Mouse (Mus musculus): ENCODE data around the gene 4933407L21Rik. TPM values are rescaled to one million over a fixed set of nuclear protein-coding genes. Genes with fewer than 3 reads are reported as not detected.

Gene 4933407L21Rik
- polyA plus RNA-seq, 1 experiment from 2014 or later = 0.25 TPM

DNA sequence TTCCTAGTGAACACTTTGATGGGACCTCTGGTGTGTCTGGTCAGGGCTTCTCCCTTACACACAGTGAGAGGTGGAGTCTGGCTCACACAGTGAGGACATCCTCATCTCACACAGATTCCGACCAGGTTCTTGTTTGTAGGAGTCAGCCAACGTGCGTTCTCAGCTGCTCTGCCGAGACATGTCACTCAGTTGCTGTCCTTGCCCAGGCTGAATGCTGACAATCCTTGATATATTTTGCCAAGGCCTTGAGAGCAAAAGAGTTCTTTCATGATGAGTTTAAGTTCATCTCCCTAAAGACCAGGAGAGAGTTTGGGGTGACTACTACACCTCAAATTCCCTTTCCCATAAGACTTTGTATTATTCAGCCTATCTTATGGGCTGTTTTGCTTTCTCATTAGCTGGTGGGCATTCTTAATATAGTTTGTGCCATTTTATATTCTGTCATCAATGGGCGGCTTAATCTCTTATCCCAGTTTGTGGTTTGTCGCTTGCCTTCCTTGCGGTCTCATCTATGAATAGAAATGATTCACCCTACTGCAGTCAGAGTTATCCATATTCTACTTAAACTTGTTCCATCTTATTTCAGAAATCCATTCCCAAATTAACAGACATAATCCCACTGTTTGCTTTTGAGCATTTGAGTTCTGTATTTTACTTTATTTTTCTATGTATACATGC is 15.1 kb upstream of the 4933407L21Rik start:
- ATAC-seq (ENCODE audit: low read depth) = no peak
- no peak overlapping the region for H3K9ac ChIP-seq (ENCODE audit: low read length)
- no peak overlapping the region for H3K4me2 ChIP-seq (ENCODE audit: low read depth, low read length)
- H3K27ac ChIP-seq (ENCODE audit: low read length) = no peak overlapping the region
- H3K4me1 ChIP-seq (replicated peaks; ENCODE audit: control insufficient read depth, insufficient read depth, low read length) = peaks cover 15% of the 10 kb centered on the region
- 85% methylated on average over 7 of the region's 7 CpGs for WGBS
- no peaks in the 10 kb centered on the region for H3K9me3 ChIP-seq (ENCODE audit: control insufficient read depth, low read length)
- 0 out of 2 replicates have a peak, but pooled peaks cover under 1% of the 10 kb centered on the region for H3K36me3 ChIP-seq (ENCODE audit: control insufficient read depth, insufficient read depth, low read length)
- no peaks in the 10 kb centered on the region for H3K27me3 ChIP-seq (ENCODE audit: control insufficient read depth, insufficient read depth, low read depth, low read length)
- H3K4me3 ChIP-seq (ENCODE audit: low read length) = no peak overlapping the region

DNA sequence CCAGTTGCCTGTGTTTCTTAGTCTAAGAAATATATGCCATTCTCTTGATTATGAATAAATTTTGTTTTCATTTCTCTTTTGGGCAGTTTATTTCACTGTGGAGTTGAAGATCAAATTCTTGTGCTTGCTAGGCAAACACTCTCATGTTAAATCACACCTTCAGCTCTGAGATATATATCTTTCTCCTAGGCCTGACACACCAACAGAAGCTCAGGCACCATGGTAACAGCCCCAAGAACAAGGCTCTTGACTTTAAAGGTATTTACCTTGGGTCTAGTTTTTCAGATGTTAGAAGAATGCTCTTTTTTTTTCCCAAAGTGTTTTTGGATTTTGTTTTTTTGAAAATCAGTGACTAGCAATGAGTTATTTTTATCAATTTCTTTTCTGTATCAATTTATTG is 12.4 kb upstream of the 4933407L21Rik start:
- ATAC-seq (ENCODE audit: low read depth) = peak; percentile 70

DNA sequence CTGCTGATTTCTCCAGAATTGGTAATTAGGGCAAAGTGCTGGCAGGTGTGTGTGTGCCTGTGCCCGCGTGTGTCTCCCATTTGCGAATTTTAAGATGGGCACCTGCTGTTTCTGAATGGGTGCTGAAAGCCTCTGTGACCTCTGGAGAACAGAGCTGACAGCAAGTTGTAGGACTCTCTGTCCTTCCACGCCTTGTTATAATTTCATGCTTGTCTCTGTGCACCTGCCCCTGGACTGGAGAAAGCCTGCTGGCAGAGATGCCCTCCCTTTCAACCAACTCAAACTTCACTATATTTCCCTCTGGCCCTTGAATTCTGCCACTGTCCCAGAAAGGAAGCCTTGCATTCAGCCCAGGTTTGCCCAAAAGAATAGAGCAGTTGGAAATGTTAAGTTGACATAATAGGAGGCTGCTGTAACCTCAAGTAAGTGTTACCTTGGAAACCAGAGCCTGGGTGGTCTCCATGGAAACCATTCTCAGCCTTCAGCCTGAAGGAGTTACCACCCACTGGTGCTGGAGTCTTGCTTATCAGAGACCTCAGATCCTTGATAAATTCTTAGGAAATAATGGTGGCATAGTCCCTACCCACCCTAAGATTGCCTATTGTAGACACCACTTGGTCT is 11.3 kb upstream of the 4933407L21Rik start:
- Histone ChIP-seq H3K36me3 (ENCODE audit: control insufficient read depth, insufficient read depth, low read length) (no peaks in the 10 kb centered on the region), H3K9ac (ENCODE audit: low read length) (no peak overlapping the region), H3K27me3 (ENCODE audit: control insufficient read depth, insufficient read depth, low read depth, low read length) (no peaks in the 10 kb centered on the region), H3K4me2 (ENCODE audit: low read depth, low read length) (no peak overlapping the region), H3K4me1 (replicated peaks; ENCODE audit: control insufficient read depth, insufficient read depth, low read length) (peaks cover 5% of the 10 kb centered on the region; the same call in 1 of the 2 replicates), H3K27ac (ENCODE audit: low read length) (no peak overlapping the region), H3K4me3 (ENCODE audit: low read length) (no peak overlapping the region), H3K9me3 (ENCODE audit: control insufficient read depth, low read length) (no peaks in the 10 kb centered on the region)
- WGBS = 51% methylated on average over 4 of the region's 4 CpGs
- peak; percentile 60; the same call in 1 of the 2 replicates for ATAC-seq (ENCODE audit: low read depth)

More for the DNA sequence above, 12.4 kb upstream of the 4933407L21Rik start:
- Histone ChIP-seq H3K4me1 (replicated peaks; ENCODE audit: control insufficient read depth, insufficient read depth, low read length) (0 out of 2 replicates have a peak, but pooled peaks cover 3% of the 10 kb centered on the region), H3K4me2 (ENCODE audit: low read depth, low read length) (no peak overlapping the region), H3K9ac (ENCODE audit: low read length) (no peak overlapping the region), H3K27me3 (ENCODE audit: control insufficient read depth, insufficient read depth, low read depth, low read length) (no peaks in the 10 kb centered on the region), H3K27ac (ENCODE audit: low read length) (peak overlapping the region; percentile 40; the same call in 1 of the 2 replicates), H3K4me3 (ENCODE audit: low read length) (no peak overlapping the region), H3K9me3 (ENCODE audit: control insufficient read depth, low read length) (no peaks in the 10 kb centered on the region), H3K36me3 (ENCODE audit: control insufficient read depth, insufficient read depth, low read length) (no peaks in the 10 kb centered on the region)

DNA sequence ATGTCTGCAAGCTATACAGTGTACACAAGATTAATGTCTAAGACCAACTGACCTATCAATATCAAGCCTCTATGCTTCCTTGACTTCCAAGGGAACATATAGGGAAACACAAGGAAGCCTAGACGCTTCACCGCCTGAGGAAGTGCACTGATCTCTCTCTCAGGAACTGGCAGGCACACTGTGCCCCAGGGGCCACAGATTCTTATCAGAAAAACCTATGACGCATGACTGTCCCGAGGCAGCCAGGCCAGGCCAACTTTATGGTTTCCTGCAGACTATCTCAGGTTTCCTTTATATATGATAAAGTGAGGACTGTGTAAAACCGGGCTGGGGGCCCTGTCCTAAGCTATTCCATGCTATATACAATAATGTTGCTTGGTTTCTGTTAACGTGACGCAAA is 8.7 kb upstream of the 4933407L21Rik start:
- H3K9me3 ChIP-seq (ENCODE audit: control insufficient read depth, low read length) = no peaks in the 10 kb centered on the region
- no peak overlapping the region for H3K9ac ChIP-seq (ENCODE audit: low read length)
- no peak overlapping the region for H3K4me2 ChIP-seq (ENCODE audit: low read depth, low read length)
- peaks cover 5% of the 10 kb centered on the region; the same call in 1 of the 2 replicates for H3K4me1 ChIP-seq (replicated peaks; ENCODE audit: control insufficient read depth, insufficient read depth, low read length)
- no peaks in the 10 kb centered on the region for H3K27me3 ChIP-seq (ENCODE audit: control insufficient read depth, insufficient read depth, low read depth, low read length)
- no peak overlapping the region for H3K27ac ChIP-seq (ENCODE audit: low read length)
- no peak overlapping the region for H3K4me3 ChIP-seq (ENCODE audit: low read length)
- H3K36me3 ChIP-seq (ENCODE audit: control insufficient read depth, insufficient read depth, low read length) = no peaks in the 10 kb centered on the region
- no peak for ATAC-seq (ENCODE audit: low read depth)
- WGBS = 74% methylated on average over 7 of the region's 7 CpGs

DNA sequence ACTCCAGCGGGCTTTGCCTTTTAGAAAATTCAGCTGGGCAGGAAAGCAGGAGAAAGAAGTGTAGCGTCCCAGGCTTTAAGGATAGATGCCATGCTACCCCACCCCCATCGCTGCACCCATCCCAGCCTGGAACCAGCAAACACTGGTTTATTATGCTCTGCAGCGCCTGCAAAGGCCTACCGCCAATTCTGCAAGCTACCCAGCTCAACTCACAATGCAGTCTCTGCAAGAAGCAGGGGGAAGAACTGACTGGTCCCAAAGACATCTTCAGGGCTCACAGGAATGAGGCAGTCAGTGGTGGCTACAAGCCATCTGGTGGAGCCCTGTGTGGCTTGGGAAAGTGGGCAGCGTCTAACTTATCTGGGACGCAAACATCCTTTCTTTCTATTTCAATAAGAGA is 6.6 kb upstream of the 4933407L21Rik start:
- Histone ChIP-seq H3K9ac (ENCODE audit: low read length) (no peak overlapping the region), H3K36me3 (ENCODE audit: control insufficient read depth, insufficient read depth, low read length) (no peaks in the 10 kb centered on the region), H3K27ac (ENCODE audit: low read length) (no peak overlapping the region), H3K4me1 (replicated peaks; ENCODE audit: control insufficient read depth, insufficient read depth, low read length) (peaks cover 2% of the 10 kb centered on the region; the same call in 1 of the 2 replicates), H3K27me3 (ENCODE audit: control insufficient read depth, insufficient read depth, low read depth, low read length) (no peaks in the 10 kb centered on the region), H3K9me3 (ENCODE audit: control insufficient read depth, low read length) (no peaks in the 10 kb centered on the region), H3K4me3 (ENCODE audit: low read length) (no peak overlapping the region), H3K4me2 (ENCODE audit: low read depth, low read length) (no peak overlapping the region)
- whole genome bisulfite sequencing = 79% methylated on average over 7 of the region's 7 CpGs
- ATAC-seq (ENCODE audit: low read depth) = peak; percentile 19; the same call in 1 of the 2 replicates

DNA sequence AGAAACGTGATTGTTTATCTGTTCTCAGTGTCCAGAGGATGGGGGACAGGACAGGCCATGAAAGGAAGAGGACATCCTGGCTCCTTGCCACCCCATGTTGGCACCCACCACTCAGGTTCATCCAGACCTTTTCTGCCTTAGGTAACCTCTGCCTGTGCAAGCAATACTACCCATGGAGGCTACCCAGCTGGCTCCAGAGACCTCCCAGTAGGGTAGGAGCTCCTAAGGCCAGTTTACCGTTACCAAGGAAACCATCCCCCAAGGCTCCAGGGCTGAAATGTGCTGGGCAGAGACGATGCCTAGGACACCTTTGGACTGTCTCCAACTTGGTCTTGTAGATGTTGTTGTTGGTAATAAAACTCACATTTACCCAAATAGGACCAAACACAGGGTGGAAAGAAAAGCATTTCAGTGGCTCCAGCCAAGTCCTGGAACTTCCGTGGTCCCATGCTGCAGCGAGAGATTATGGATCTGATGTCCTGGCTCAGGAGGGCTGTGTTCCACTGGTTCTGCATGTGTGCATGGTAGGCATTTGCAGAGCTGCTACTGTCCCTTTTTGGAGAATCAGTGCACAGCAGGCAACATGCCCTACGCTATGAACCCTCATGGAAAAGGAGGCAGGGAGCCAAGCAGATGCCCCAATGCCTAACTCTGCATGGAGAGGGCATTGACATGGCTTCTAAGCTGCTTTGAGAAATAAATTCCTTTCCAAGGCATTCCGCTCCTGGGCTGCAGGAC is 6.0 kb upstream of the 4933407L21Rik start:
- ATAC-seq (ENCODE audit: low read depth) = 0 out of 2 replicates have a peak, but pooled peaks have one; percentile 4
- H3K4me3 ChIP-seq (ENCODE audit: low read length) = no peak overlapping the region
- H3K27ac ChIP-seq (ENCODE audit: low read length) = no peak overlapping the region
- 57% methylated on average over 7 of the region's 7 CpGs for WGBS
- no peak overlapping the region for H3K4me2 ChIP-seq (ENCODE audit: low read depth, low read length)
- H3K9me3 ChIP-seq (ENCODE audit: control insufficient read depth, low read length) = no peaks in the 10 kb centered on the region
- peaks cover 2% of the 10 kb centered on the region; the same call in 1 of the 2 replicates for H3K4me1 ChIP-seq (replicated peaks; ENCODE audit: control insufficient read depth, insufficient read depth, low read length)
- H3K9ac ChIP-seq (ENCODE audit: low read length) = no peak overlapping the region
- H3K36me3 ChIP-seq (ENCODE audit: control insufficient read depth, insufficient read depth, low read length) = no peaks in the 10 kb centered on the region
- no peaks in the 10 kb centered on the region for H3K27me3 ChIP-seq (ENCODE audit: control insufficient read depth, insufficient read depth, low read depth, low read length)

DNA sequence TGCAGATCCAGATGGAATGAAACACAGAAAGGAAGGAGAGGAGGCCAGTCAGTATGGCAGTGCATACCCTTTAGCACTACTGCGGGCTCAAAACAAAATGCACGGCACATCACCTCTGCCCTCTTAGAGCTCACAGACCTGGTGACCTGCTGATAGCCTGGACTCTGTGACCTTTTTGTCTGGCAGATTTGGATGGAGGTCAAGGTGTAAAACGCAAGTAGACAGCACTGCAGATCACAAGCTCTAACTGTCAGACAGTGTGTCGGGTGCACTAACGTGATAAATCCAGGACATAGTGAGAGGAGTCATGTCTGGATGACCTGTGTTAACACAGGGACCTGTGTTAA is 5.4 kb upstream of the 4933407L21Rik start:
- 69% methylated on average over 5 of the region's 5 CpGs for WGBS

DNA sequence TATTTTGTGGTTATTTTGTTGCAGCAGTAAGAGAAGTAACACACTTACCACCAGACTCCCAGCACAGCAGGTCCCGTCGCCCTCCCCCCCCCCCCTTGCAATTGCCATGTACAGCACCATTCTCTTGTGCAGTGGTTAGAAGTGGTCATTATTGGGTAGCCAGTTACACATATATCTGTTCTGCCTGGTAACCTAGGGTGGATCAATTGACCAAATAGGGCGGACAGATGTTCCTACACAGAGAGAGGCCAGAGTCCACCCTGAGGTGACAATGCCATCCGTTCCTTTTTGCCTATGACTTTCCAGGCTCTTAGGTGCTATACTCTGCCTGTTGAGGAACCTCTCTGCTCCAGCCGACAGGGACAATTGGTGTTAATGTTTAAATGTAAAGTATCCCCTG is 3.1 kb upstream of the 4933407L21Rik start:
- no peaks in the 10 kb centered on the region for H3K9me3 ChIP-seq (ENCODE audit: control insufficient read depth, low read length)
- H3K4me3 ChIP-seq (ENCODE audit: low read length) = no peak overlapping the region
- ATAC-seq (ENCODE audit: low read depth) = no peak
- H3K27ac ChIP-seq (ENCODE audit: low read length) = no peak overlapping the region
- H3K9ac ChIP-seq (ENCODE audit: low read length) = no peak overlapping the region
- H3K36me3 ChIP-seq (ENCODE audit: control insufficient read depth, insufficient read depth, low read length) = no peaks in the 10 kb centered on the region
- H3K27me3 ChIP-seq (ENCODE audit: control insufficient read depth, insufficient read depth, low read depth, low read length) = no peaks in the 10 kb centered on the region
- no peak overlapping the region for H3K4me2 ChIP-seq (ENCODE audit: low read depth, low read length)
- peaks cover 6% of the 10 kb centered on the region for H3K4me1 ChIP-seq (replicated peaks; ENCODE audit: control insufficient read depth, insufficient read depth, low read length)
- 74% methylated on average over 5 of the region's 5 CpGs for WGBS

More for the DNA sequence above, 5.4 kb upstream of the 4933407L21Rik start:
- H3K4me2 ChIP-seq (ENCODE audit: low read depth, low read length) = no peak overlapping the region
- H3K27ac ChIP-seq (ENCODE audit: low read length) = no peak overlapping the region
- no peaks in the 10 kb centered on the region for H3K36me3 ChIP-seq (ENCODE audit: control insufficient read depth, insufficient read depth, low read length)
- ATAC-seq (ENCODE audit: low read depth) = no peak
- no peak overlapping the region for H3K4me3 ChIP-seq (ENCODE audit: low read length)
- H3K4me1 ChIP-seq (replicated peaks; ENCODE audit: control insufficient read depth, insufficient read depth, low read length) = peaks cover 2% of the 10 kb centered on the region; the same call in 1 of the 2 replicates
- no peaks in the 10 kb centered on the region for H3K27me3 ChIP-seq (ENCODE audit: control insufficient read depth, insufficient read depth, low read depth, low read length)
- no peak overlapping the region for H3K9ac ChIP-seq (ENCODE audit: low read length)
- H3K9me3 ChIP-seq (ENCODE audit: control insufficient read depth, low read length) = no peaks in the 10 kb centered on the region

DNA sequence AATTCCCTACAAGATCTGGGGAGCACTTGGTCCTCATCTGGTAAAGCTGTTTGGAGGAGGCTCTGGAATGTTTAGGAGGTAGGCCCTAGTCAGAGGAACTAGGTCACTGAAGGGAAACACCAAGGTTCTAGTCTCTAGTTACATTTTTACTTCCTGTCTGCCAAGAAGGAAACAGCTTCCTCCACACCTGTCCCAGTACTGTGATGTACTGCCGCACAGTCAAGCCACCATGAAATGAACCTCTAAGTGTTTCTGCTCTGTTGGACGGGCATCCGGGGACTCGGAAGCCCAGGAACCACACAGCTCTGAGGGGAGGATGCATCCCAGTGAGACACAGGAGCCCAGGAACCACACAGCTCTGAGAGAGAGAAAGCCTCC is 394 bp downstream of the 4933407L21Rik start:
- 76% methylated on average over 4 of the region's 4 CpGs for WGBS
- Histone ChIP-seq H3K36me3 (ENCODE audit: control insufficient read depth, insufficient read depth, low read length) (no peaks in the 10 kb centered on the region), H3K27ac (ENCODE audit: low read length) (no peak overlapping the region), H3K4me3 (ENCODE audit: low read length) (no peak overlapping the region), H3K9me3 (ENCODE audit: control insufficient read depth, low read length) (no peaks in the 10 kb centered on the region), H3K27me3 (ENCODE audit: control insufficient read depth, insufficient read depth, low read depth, low read length) (no peaks in the 10 kb centered on the region), H3K9ac (ENCODE audit: low read length) (no peak overlapping the region), H3K4me2 (ENCODE audit: low read depth, low read length) (no peak overlapping the region), H3K4me1 (replicated peaks; ENCODE audit: control insufficient read depth, insufficient read depth, low read length) (peaks cover 10% of the 10 kb centered on the region)
- ATAC-seq (ENCODE audit: low read depth) = 0 out of 2 replicates have a peak, but pooled peaks have one; percentile 15

Data from lung, embryonic 16.5 days (tissue).